In the genomic region with DNA sequence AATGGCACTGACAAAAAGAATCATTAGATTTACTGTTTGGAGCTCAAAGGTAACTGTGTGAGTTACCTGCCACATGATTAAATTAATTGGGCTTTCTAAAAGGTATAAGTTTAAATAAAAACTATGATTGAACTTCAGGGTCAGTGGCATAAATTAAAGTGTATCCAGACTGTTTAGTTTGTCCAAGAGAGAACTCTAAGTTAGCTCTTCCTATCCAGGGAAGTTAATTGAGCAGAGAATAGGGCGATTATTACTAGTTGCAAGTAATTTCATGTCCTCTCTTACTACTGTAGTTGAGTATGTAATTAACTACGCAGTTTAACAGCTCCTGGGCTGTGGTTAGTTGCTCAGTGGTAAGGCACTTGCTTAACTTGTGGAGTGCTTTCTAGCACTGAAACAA, we compare ENCODE assay signal across 23 mouse cellular contexts.
"Had no signal": no experiment of that assay in that cellular context is flagged by ENCODE, and none has a peak within 500 bp of the region (broad histone marks: within the 10 kb centered on the region; RNA-seq: fewer than 3 reads in every experiment).

No protein-coding gene starts in this region.

- DNase-seq: gastrocnemius, postnatal 14 days; gastrocnemius, postnatal 36 days; heart, adult 11 months; heart, adult 2 months; heart, postnatal 14 days; kidney, adult 18-20 months; kidney, postnatal 10 days; kidney, postnatal 25 days; layer of hippocampus, adult 9-11 months; liver; liver, embryonic 13.5 days had no signal

- H3K27me3 ChIP-seq: forebrain, embryonic 15.5 days; heart, embryonic 13.5 days; heart, embryonic 15.5 days; hindbrain, embryonic 13.5 days; hindbrain, embryonic 15.5 days; limb, embryonic 12.5 days; liver, embryonic 13.5 days had no signal

- H3K4me3 ChIP-seq: forebrain, embryonic 15.5 days; heart, adult 2 months; heart, embryonic 13.5 days; heart, embryonic 15.5 days; hindbrain, embryonic 13.5 days; hindbrain, embryonic 15.5 days; limb, embryonic 10.5 days; limb, embryonic 12.5 days; liver, embryonic 13.5 days had no signal

- H3K27ac ChIP-seq: forebrain, embryonic 15.5 days; heart, adult 2 months; heart, embryonic 13.5 days; heart, embryonic 15.5 days; hindbrain, embryonic 13.5 days; hindbrain, embryonic 15.5 days; hindbrain, postnatal 0 days; limb, embryonic 10.5 days; liver, embryonic 13.5 days had no signal

- H3K4me2 ChIP-seq: forebrain, embryonic 15.5 days; heart, embryonic 11.5 days; heart, embryonic 13.5 days; heart, embryonic 15.5 days; hindbrain, embryonic 13.5 days; hindbrain, embryonic 15.5 days; limb, embryonic 12.5 days; liver, embryonic 11.5 days; liver, embryonic 13.5 days had no signal

- ATAC-seq: forebrain, embryonic 15.5 days; intestine, embryonic 16.5 days had no signal

- H3K9me3 ChIP-seq: forebrain, embryonic 15.5 days; heart, embryonic 13.5 days; heart, embryonic 15.5 days; hindbrain, embryonic 13.5 days; hindbrain, embryonic 15.5 days; limb, embryonic 10.5 days; limb, embryonic 12.5 days; liver, embryonic 13.5 days had no signal

- H3K9ac ChIP-seq: forebrain, embryonic 15.5 days; forebrain, postnatal 0 days; heart, embryonic 13.5 days; heart, embryonic 15.5 days; hindbrain, embryonic 13.5 days; hindbrain, embryonic 15.5 days; limb, embryonic 12.5 days; liver, embryonic 13.5 days had no signal

- H3K4me1 ChIP-seq: forebrain, embryonic 15.5 days; heart, embryonic 13.5 days; heart, embryonic 15.5 days; hindbrain, embryonic 13.5 days; liver, embryonic 13.5 days had no signal

- H3K36me3 ChIP-seq: forebrain, embryonic 15.5 days; heart, embryonic 13.5 days; heart, embryonic 15.5 days; hindbrain, embryonic 13.5 days; hindbrain, embryonic 15.5 days; limb, embryonic 10.5 days; limb, embryonic 12.5 days; liver, embryonic 13.5 days had no signal
